Mouse (Mus musculus) myocyte (in vitro differentiated cells): ENCODE measurements around the gene Gm4981. TPM values are rescaled to one million over a fixed set of nuclear protein-coding genes. Genes with fewer than 3 reads are reported as not detected.
"Not testable (repeated sequence)": the region's sequence is repeated elsewhere in the genome, so short reads cannot be mapped to it uniquely, and the experiment has no call there.

ENCODE experiments used
- H3K27me3 ChIP-seq: one replicate; pipeline ENCODE4 v1.6.1; 2011; ENCODE audit not compliant: control insufficient read depth, insufficient read depth, insufficient read length
- H3K36me3 ChIP-seq: one replicate; pipeline ENCODE4 v1.6.1; 2011; ENCODE audit not compliant: control insufficient read depth, insufficient read depth
- H3K4me2 ChIP-seq: one replicate; pipeline ENCODE4 v1.6.1; 2011; ENCODE audit warnings: low read depth, control low read depth
- H3K4me3 ChIP-seq: one replicate; pipeline ENCODE4 v1.5.1; 2011; ENCODE audit warnings: mild to moderate bottlenecking, control low read depth, moderate library complexity
- H3K79me2 ChIP-seq: one replicate; pipeline ENCODE4 v1.6.1; 2011; ENCODE audit not compliant: control insufficient read depth, insufficient read depth
- H3ac ChIP-seq: one replicate; pipeline ENCODE4 v1.6.1; 2011; ENCODE audit not compliant: control insufficient read depth, insufficient read length
- CEBPB ChIP-seq: IDR thresholded peaks from 2 replicates; pipeline ENCODE4 v1.6.1; 2011; ENCODE audit warnings: mild to moderate bottlenecking, moderate library complexity; ENCODE audit not compliant: poor library complexity, insufficient read depth, severe bottlenecking
- E2F4 ChIP-seq: IDR thresholded peaks from one replicate; pipeline ENCODE4 v1.6.1; 2011; ENCODE audit warnings: mild to moderate bottlenecking, control low read depth, moderate library complexity; ENCODE audit not compliant: insufficient read depth
- MAX ChIP-seq: IDR thresholded peaks from one replicate; pipeline ENCODE4 v1.6.1; 2011; ENCODE audit warnings: low read depth, mild to moderate bottlenecking, control low read depth
- MYOD1 ChIP-seq, 3 experiments: IDR thresholded peaks; one replicate each; pipeline ENCODE4 v1.6.1; 2011; ENCODE audit warnings: control low read depth in 2 of 3, low read depth in 2 of 3, mild to moderate bottlenecking in 2 of 3, moderate library complexity in 1 of 3; ENCODE audit not compliant: insufficient read length in 2 of 3, control insufficient read depth in 1 of 3
- MYOG ChIP-seq, 3 experiments: IDR thresholded peaks; one replicate each; pipeline ENCODE4 v1.6.1; 2011; ENCODE audit warnings: control low read depth in 2 of 3, low read depth in 2 of 3, mild to moderate bottlenecking in 2 of 3; ENCODE audit not compliant: insufficient read length in 2 of 3, control insufficient read depth in 1 of 3, insufficient read depth in 1 of 3
- POLR2A ChIP-seq: IDR thresholded peaks from one replicate; pipeline ENCODE4 v1.6.1; 2011; ENCODE audit warnings: low read depth, mild to moderate bottlenecking, control low read depth, moderate library complexity; ENCODE audit not compliant: insufficient read length
- POLR2AphosphoS2 ChIP-seq: IDR thresholded peaks from one replicate; pipeline ENCODE4 v1.6.1; 2011; ENCODE audit warnings: low read depth, control low read depth; ENCODE audit not compliant: insufficient read length
- REST ChIP-seq: IDR thresholded peaks from one replicate; pipeline ENCODE4 v1.6.1; 2011; ENCODE audit warnings: mild to moderate bottlenecking, control low read depth, moderate library complexity; ENCODE audit not compliant: insufficient read depth, insufficient read length
- SRF ChIP-seq: IDR thresholded peaks from one replicate; pipeline ENCODE4 v1.6.1; 2011; ENCODE audit warnings: low read depth; ENCODE audit not compliant: control insufficient read depth, insufficient read length
- TCF12 ChIP-seq: IDR thresholded peaks from one replicate; pipeline ENCODE4 v1.6.1; 2011; ENCODE audit warnings: mild to moderate bottlenecking, control low read depth; ENCODE audit not compliant: poor library complexity, insufficient read depth, severe bottlenecking
- TCF3 ChIP-seq: IDR thresholded peaks from one replicate; pipeline ENCODE4 v1.6.1; 2011; ENCODE audit warnings: low read depth, control low read depth; ENCODE audit not compliant: insufficient read length
- USF1 ChIP-seq: IDR thresholded peaks from one replicate; pipeline ENCODE4 v1.6.1; 2011; ENCODE audit warnings: low read depth, mild to moderate bottlenecking, control low read depth, moderate library complexity
- polyA plus RNA-seq: library from polyadenylated mRNA; unstranded; fragments of >200 nt; fragmentation: generic; extraction: Trizol; gene quantifications from one replicate; pipeline ENCODE4 v1.2.1, GENCODE M21; 2012; ENCODE audit warnings: missing spikeins

Gene Gm4981
- polyA plus RNA-seq, 1 experiment: not detected

DNA sequence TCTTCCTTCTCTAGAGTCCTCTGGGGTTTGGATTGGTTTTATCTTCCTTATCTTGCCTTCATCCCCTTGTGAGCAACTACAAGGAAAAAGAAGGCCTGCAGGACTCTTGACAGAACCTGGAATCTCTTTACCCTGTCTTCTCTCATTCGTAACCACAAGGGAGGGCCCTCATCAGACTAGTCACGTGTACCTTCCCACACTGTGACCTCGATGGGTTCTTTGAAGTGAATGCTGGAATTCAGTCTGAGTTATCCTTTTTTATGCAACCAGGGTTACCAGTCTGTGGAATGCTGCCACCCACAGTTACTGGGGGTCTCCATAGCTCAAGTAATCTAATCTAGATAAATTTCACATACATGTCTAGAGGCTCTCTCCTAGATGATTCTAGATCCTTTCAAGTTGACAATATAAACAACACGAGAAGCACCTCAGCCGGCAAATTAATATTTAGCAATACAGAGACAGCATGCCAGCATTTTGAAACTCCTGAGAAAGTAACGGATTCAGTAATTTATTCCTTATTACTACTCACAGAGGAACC lies 18.2 kb upstream of the Gm4981 start:
- H3K36me3 ChIP-seq: peaks cover 4% of the 10 kb centered on the region
- peak overlapping the region; percentile 55 for H3K4me3 ChIP-seq
- H3K4me2 ChIP-seq: peak overlapping the region; percentile 93
- H3K27me3 ChIP-seq: no peaks in the 10 kb centered on the region
- no peak for TF ChIP-seq TCF3
- TF ChIP-seq USF1: peak; percentile 63
- peak overlapping the region; percentile 23 for H3ac ChIP-seq
- H3K79me2 ChIP-seq: no peaks in the 10 kb centered on the region

- Histone ChIP-seq H3K27me3 (no peaks in the 10 kb centered on the region), H3K4me2 (no peak overlapping the region), H3ac (no peak overlapping the region), H3K36me3 (no peaks in the 10 kb centered on the region), H3K79me2 (no peaks in the 10 kb centered on the region), H3K4me3 (no peak overlapping the region)
- no peak for TF ChIP-seq TCF12
- TF ChIP-seq TCF3: no peak
- TF ChIP-seq POLR2AphosphoS2: no peak
- no peak for TF ChIP-seq MYOD1 (IDR thresholded peaks at IDR 0.05; ENCODE audit: control insufficient read depth in 1 of 3, insufficient read length in 2 of 3, low read depth in 2 of 3)
- no peak for TF ChIP-seq POLR2A
- TF ChIP-seq REST: no peak
- TF ChIP-seq MYOG (IDR thresholded peaks at IDR 0.05; ENCODE audit: control insufficient read depth in 1 of 3, insufficient read depth in 1 of 3, insufficient read length in 2 of 3, low read depth in 2 of 3): no peak
- TF ChIP-seq SRF: no peak
- no peak for TF ChIP-seq MAX
- no peak for TF ChIP-seq CEBPB
- TF ChIP-seq USF1: no peak
- TF ChIP-seq E2F4: no peak
Observed at GRCm38 (mm10) chr10:58249535-58249934, 13.0 kb upstream of the Gm4981 start.

DNA sequence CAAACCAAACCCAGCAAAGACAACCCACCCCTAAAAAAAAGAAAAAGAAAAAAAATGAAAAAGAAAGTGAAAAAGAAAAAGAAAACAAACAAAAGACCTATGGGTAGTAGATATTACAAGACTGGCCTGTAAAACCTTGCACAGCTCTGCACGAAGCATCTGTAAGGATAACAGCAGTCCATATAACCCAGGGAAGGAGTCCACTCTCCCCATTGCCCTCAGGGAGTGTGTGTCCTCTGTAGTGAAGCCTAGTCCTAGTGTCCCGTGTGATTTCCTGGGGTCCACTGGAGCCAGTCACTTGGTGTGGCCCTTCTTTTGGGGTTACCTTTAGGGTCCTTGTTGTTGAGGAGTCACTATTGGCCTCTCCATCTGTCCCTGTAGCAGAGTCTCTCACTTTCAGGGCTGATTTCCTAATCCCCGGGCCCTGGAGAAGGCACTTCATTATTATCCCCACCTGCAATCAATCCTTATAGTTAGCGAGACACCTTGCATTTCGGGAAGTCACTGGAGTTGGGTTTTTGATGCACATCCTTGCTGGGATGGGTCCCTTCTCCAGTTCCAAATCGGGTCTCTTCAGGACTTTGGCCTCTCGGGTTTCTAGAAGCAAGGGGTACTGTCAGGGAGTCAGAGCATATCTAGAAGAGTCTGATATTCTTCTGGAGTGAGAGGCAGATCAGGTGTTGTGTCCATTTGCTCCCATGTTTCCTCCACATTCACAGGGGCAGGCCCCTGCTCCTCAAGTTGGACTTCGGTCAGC lies 2.7 kb upstream of the Gm4981 start:
- not testable (repeated sequence) for H3ac ChIP-seq, H3K27me3 ChIP-seq, H3K79me2 ChIP-seq, H3K36me3 ChIP-seq, H3K4me3 ChIP-seq, H3K4me2 ChIP-seq

- H3K79me2 ChIP-seq, H3K4me3 ChIP-seq, H3ac ChIP-seq, H3K4me2 ChIP-seq, H3K27me3 ChIP-seq, H3K36me3 ChIP-seq: not testable (repeated sequence)
Observed at GRCm38 (mm10) chr10:58234985-58235384, 1.5 kb downstream of the Gm4981 start.

DNA sequence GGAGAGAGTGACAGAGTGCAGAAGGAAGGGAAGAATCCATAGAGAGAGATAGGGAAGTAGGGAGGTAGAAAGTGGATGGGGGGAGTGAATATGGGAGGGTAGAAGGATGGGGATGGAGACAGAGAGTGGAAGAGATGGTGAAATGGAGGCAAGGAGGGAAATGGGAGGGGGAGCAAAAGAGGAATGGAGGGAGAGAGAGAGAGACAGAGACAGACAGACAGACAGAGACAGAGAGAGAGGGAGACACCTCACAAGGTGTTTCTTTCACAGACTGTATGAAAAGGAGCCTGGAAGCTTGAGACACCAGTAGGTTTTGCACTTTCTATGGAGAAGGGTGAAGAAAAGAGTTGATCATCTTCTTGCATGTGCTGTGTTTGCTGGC lies 2.8 kb downstream of the Gm4981 start:
- not testable (repeated sequence) for H3K36me3 ChIP-seq, H3K79me2 ChIP-seq, H3K4me2 ChIP-seq, H3ac ChIP-seq, H3K27me3 ChIP-seq, H3K4me3 ChIP-seq

DNA sequence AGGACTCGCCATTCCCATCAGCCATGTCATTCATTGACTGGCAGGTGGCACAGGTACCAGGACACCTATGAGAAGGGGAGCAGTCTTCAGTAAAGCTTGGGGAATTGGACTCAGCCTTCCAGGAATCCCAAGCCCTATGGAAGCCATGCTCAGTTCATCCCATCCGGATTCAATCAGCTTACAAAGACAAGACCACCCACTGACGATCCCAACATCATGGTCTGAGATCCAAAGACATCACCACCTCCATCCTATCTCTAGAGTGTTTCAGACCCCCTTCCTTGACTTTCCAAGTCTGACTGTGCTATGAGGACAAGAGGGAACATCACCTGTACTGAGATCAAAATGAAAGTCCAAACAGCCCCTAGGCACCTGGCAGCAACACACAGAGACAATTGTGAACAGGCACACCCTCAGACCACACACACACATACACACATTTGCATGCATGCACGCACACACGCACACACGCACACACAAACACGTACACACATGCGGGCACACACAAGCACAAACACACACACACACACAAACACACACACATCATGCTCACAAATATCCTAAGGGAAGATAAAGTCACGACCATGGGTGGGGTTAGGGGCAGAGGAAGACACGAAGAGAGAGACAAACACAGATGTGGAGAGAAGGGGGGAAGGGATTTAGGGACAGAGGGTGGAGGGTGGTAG lies 3.3 kb downstream of the Gm4981 start:
- H3ac ChIP-seq, H3K79me2 ChIP-seq, H3K4me2 ChIP-seq, H3K4me3 ChIP-seq, H3K36me3 ChIP-seq, H3K27me3 ChIP-seq: not testable (repeated sequence)

DNA sequence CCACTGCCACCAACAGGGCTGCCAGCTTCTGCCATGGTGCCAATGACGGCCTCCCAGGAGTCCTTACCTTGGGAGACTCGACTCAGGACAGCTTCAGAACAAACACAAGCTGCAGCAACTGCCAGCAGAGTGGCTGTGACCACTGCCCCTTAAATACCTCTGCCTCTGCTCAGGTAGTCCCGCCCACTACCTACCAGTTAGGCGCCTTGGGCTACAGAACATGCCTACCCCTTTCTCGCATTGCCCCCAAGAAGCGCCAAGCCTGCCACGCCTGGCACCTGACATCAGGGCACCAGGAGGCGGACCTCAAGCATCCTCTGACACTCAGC lies 3.9 kb downstream of the Gm4981 start, which contains the start of gene Duxf3:
TSS of gene Duxf3 (minus strand) at position 35 of the 329 bp plus-strand sequence.
- H3K36me3 ChIP-seq, H3K79me2 ChIP-seq, H3ac ChIP-seq, H3K4me3 ChIP-seq, H3K4me2 ChIP-seq, H3K27me3 ChIP-seq: not testable (repeated sequence)
